Mouse (Mus musculus) spleen, adult 10 weeks (tissue): ENCODE measurements around the gene Gm17622. TPM values are rescaled to one million over a fixed set of nuclear protein-coding genes. Genes with fewer than 3 reads are reported as not detected.

Experiments
- polyA plus RNA-seq: library from polyadenylated mRNA; stranded (reverse); fragments of 350-450 nt; fragmentation: Illumina TruSeq; extraction: RNeasy Lipid Tissue Mini Kit (QIAGEN cat#74804); gene quantifications from one replicate; pipeline ENCODE4 v1.2.3, GENCODE M21; 2015; ENCODE audit warnings: low replicate concordance; ENCODE audit not compliant: insufficient read depth

Gm17622 gene
- not detected for polyA plus RNA-seq

DNA sequence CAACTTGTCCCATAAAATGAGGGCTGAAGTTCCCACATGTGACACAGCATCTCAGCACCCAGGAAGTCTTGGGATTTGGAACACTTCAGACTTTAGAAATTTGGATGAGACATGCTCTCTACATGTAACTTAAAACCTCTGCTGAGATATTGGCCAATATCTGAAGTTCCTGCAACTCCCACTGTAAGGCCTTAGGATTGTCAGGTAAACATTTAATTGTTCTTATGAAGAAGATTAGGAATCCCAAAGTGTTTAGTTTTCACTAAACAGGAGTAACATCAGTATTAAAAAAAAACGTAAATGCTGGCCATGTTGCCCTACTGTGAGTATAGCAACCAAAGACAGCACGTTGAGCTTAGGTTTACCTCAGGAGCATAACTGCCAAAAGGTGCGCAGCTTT, at the start of gene Gm17622:
TSS of gene Gm17622 (plus strand) at position 301 of the 400 bp plus-strand sequence.

DNA sequence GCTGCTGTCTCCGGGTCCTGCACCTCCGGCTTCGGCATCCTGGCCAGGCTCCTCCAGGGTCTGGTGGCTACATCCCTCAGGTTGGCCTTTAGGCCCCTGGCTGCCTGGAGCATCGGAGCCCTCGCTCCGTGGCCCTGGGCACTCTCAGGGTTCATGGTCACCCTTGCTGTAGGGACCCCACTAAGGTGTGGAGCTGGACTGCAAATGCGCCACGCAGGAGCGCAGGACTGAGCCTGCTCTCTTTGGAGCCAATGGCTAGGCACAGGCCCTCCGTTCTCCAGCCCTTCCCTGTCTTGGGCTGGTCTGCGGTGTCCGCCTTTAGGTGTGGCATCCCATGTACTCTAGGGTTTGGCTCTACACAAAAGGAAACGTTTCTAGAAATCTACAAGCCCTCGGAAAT, 19.6 kb upstream of the Gm17622 start, which contains the start of gene Ankdd1b:
TSS of gene Ankdd1b (minus strand) at position 242 of the 400 bp plus-strand sequence.

Other genes starting within 250 kb of the Gm17622 start
- gene Poc5, start 102.4 kb upstream of the Gm17622 start, polyA plus RNA-seq = 19.2 TPM
- gene Ankdd1b, start 19.5 kb upstream of the Gm17622 start, polyA plus RNA-seq = not detected
- 14.6 TPM for gene Polk, start 51.8 kb downstream of the Gm17622 start, polyA plus RNA-seq
- 68.1 TPM for gene Col4a3bp, start 51.9 kb downstream of the Gm17622 start, polyA plus RNA-seq
- 35.8 TPM for gene Hmgcr, start 180.2 kb downstream of the Gm17622 start, polyA plus RNA-seq